Mouse (Mus musculus): ENCODE measurements around the gene Numbl.

DNA sequence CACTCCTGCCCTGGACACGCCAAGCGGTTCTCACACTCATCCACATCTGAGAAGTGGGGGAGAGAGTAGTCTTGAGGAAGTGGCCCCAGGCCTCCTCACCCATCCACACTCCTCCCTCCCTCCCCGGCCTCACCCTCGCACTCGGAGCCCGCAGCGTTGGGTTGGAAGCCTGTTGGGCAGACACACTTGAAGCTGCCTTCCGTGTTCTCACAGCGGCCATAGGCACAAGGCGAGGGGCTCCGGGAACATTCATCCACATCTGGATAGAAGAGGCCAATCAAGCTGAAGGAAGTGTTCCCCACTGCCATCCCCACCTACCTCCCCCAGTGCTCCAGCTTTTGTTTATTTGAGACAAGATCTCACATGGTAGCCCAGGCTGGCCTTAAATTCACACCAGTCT is 65.9 kb downstream of the Numbl start:
- TF ChIP-seq CTCF (IDR thresholded peaks at IDR 0.05) (no peak), EP300 (IDR thresholded peaks at IDR 0.05) (no peak)

Data from lung, postnatal 0 days (tissue).